In the genomic region with DNA sequence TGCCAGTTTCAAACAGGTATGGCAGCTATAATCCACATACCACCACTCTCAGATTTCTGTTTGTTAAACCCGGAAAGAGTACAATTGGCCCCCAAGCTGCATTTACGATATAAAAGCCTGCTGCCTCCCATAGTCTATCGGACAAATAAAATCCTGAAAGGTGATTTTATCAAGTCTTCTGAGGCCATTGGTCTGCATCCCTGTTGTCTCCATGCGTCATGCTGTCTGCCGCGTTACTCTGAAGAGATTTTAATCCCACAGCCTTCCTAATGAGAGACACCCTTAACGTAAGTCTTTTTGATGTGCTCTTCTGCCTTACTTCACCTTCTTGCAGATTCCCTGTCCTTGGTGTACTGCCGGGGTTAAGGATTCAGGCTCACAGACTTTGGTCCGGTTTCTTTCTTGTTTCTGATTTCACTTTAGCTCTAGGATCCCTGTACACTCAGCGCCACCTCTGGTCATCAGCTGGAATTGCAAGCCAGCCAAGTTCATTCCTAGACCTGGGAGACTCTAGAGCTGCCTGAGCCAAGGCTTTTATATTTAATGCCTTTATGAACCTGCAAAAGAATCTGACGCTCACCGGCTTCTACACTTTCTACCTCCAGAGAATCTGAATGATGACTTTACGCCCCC, we compare ENCODE assay signal across 9 mouse cellular contexts.
DNase-seq lines count a peak whose midpoint lies in the region; ATAC-seq and TF ChIP-seq lines count a peak whose summit lies in the region.
"Had no signal": no experiment of that assay in that cellular context is flagged by ENCODE, and none has a peak within 500 bp of the region (broad histone marks: within the 10 kb centered on the region; RNA-seq: fewer than 3 reads in every experiment).

No protein-coding gene starts in this region.

- no peak for TF ChIP-seq POLR2A in MEL (IDR thresholded peaks at IDR 0.05; ENCODE audit: control insufficient read depth in 1 of 2, insufficient read depth in 1 of 2, low read depth in 1 of 2, low read length in 2 of 2, poor library complexity in 1 of 2)
- no peak for TF ChIP-seq POLR2A in bone marrow, adult 2 months (IDR thresholded peaks at IDR 0.05; ENCODE audit: borderline replicate concordance, control insufficient read depth, low read depth, low read length)

- 51% methylated on average over 13 of the region's 13 CpGs for WGBS in bone marrow, adult 2 months
- 45% methylated on average over 13 of the region's 13 CpGs for WGBS in embryonic facial prominence, embryonic 15.5 days
- 50% methylated on average over 13 of the region's 13 CpGs for WGBS in heart, embryonic 15.5 days
- WGBS in lung, postnatal 0 days, result 54% methylated on average over 13 of the region's 13 CpGs

- no peaks in the 10 kb centered on the region for H3K9me3 ChIP-seq in MEL (replicated peaks; ENCODE audit: insufficient read depth, low read length)
- no peaks in the 10 kb centered on the region for H3K9me3 ChIP-seq in embryonic facial prominence, embryonic 15.5 days (replicated peaks)
- H3K9me3 ChIP-seq in heart, embryonic 15.5 days (replicated peaks), result no peaks in the 10 kb centered on the region
- H3K9me3 ChIP-seq in lung, postnatal 0 days (ENCODE audit: low read length), result no peaks in the 10 kb centered on the region
- H3K9me3 ChIP-seq: stomach, embryonic 15.5 days had no signal

- no peaks in the 10 kb centered on the region for H3K4me1 ChIP-seq in MEL (ENCODE audit: control insufficient read depth in 1 of 2, insufficient read depth in 2 of 2, low read length in 2 of 2)
- H3K4me1 ChIP-seq in bone marrow, adult 2 months (ENCODE audit: control insufficient read depth, insufficient read depth, low read length), result no peaks in the 10 kb centered on the region
- H3K4me1 ChIP-seq in embryonic facial prominence, embryonic 15.5 days, result no peaks in the 10 kb centered on the region
- H3K4me1 ChIP-seq in heart, embryonic 15.5 days (replicated peaks), result no peaks in the 10 kb centered on the region
- no peaks in the 10 kb centered on the region for H3K4me1 ChIP-seq in lung, postnatal 0 days (ENCODE audit: insufficient read depth, low read depth, low read length)
- H3K4me1 ChIP-seq: stomach, embryonic 15.5 days had no signal

- no peak overlapping the region for H3K4me3 ChIP-seq in MEL (ENCODE audit: control insufficient read depth in 1 of 2, insufficient read depth in 1 of 2, low read depth in 2 of 2, low read length in 2 of 2)
- no peak overlapping the region for H3K4me3 ChIP-seq in bone marrow, adult 2 months (replicated peaks; ENCODE audit: control insufficient read depth, low read depth, low read length)
- peak overlapping the region; percentile 11; the same call in 1 of the 2 replicates for H3K4me3 ChIP-seq in embryonic facial prominence, embryonic 15.5 days (replicated peaks)
- no peak overlapping the region; the same call in 1 of the 2 replicates for H3K4me3 ChIP-seq in heart, embryonic 15.5 days
- H3K4me3 ChIP-seq in lung, postnatal 0 days (ENCODE audit: low read depth, low read length), result no peak overlapping the region
- H3K4me3 ChIP-seq: stomach, embryonic 15.5 days had no signal

- TF ChIP-seq EP300 in MEL (IDR thresholded peaks at IDR 0.05; ENCODE audit: low read depth in 1 of 2, low read length in 2 of 2), result no peak
- no peak for TF ChIP-seq EP300 in lung, postnatal 0 days (IDR thresholded peaks at IDR 0.05)

- ATAC-seq in embryonic facial prominence, embryonic 15.5 days (ENCODE audit: insufficient number of reproducible peaks, low FRiP score, low TSS enrichment, low read depth), result no peak
- no peak for ATAC-seq in heart, embryonic 15.5 days (replicated peaks; ENCODE audit: insufficient number of reproducible peaks, insufficient read depth, low FRiP score, low read depth)
- no peak for ATAC-seq in lung, postnatal 0 days

- no peaks in the 10 kb centered on the region for H3K27me3 ChIP-seq in MEL (ENCODE audit: control insufficient read depth in 1 of 2, insufficient read depth in 2 of 2, low read length in 2 of 2)
- H3K27me3 ChIP-seq in embryonic facial prominence, embryonic 15.5 days, result no peaks in the 10 kb centered on the region
- no peaks in the 10 kb centered on the region for H3K27me3 ChIP-seq in heart, embryonic 15.5 days
- no peaks in the 10 kb centered on the region for H3K27me3 ChIP-seq in lung, postnatal 0 days (replicated peaks; ENCODE audit: insufficient read depth, low read length)
- H3K27me3 ChIP-seq: stomach, embryonic 15.5 days had no signal

- TF ChIP-seq CTCF in MEL (IDR thresholded peaks at IDR 0.05 in 2 of 3, conservative IDR thresholded peaks at IDR 0.05 in 1 of 3; ENCODE audit: control insufficient read depth in 1 of 3, insufficient read depth in 1 of 3, low read depth in 2 of 3, low read length in 3 of 3, poor library complexity in 1 of 3, severe bottlenecking in 1 of 3), result peak; percentile 16 to 31 (median 18); a peak in 4 of 6 replicates
- TF ChIP-seq CTCF in bone marrow, adult 2 months (IDR thresholded peaks at IDR 0.05; ENCODE audit: control insufficient read depth, insufficient read depth, low read length), result peak; percentile 43; the same call in 1 of the 2 replicates
- TF ChIP-seq CTCF in lung, postnatal 0 days (IDR thresholded peaks at IDR 0.05), result peak; percentile 79

- no peak overlapping the region for H3K27ac ChIP-seq in MEL (ENCODE audit: control insufficient read depth, low read depth, low read length)
- H3K27ac ChIP-seq in bone marrow, adult 2 months (ENCODE audit: control insufficient read depth, insufficient read depth, low read depth, low read length, poor library complexity), result no peak overlapping the region
- H3K27ac ChIP-seq in embryonic facial prominence, embryonic 15.5 days (replicated peaks), result no peak overlapping the region
- no peak overlapping the region for H3K27ac ChIP-seq in heart, embryonic 15.5 days
- no peak overlapping the region for H3K27ac ChIP-seq in lung, postnatal 0 days (ENCODE audit: low read length)
- H3K27ac ChIP-seq: stomach, embryonic 15.5 days had no signal

- H3K79me2 ChIP-seq in MEL (ENCODE audit: control insufficient read depth, insufficient read depth, low read length, poor library complexity), result no peaks in the 10 kb centered on the region

- no peaks in the 10 kb centered on the region for H3K36me3 ChIP-seq in MEL (ENCODE audit: control insufficient read depth in 1 of 2, insufficient read depth in 2 of 2, low read length in 2 of 2)
- H3K36me3 ChIP-seq in embryonic facial prominence, embryonic 15.5 days, result no peaks in the 10 kb centered on the region
- H3K36me3 ChIP-seq in heart, embryonic 15.5 days, result no peaks in the 10 kb centered on the region
- no peaks in the 10 kb centered on the region for H3K36me3 ChIP-seq in lung, postnatal 0 days (ENCODE audit: insufficient read depth, low read length)
- H3K36me3 ChIP-seq: stomach, embryonic 15.5 days had no signal

- DNase-seq in MEL (ENCODE audit: low read depth, low spot score), result peak; percentile 9
- peak; percentile 35 to 47 for DNase-seq in kidney, postnatal 4 days
- peak; percentile 48 for DNase-seq in lung, postnatal 0 days (ENCODE audit: low spot score)
- peak; percentile 34 for DNase-seq in retina, postnatal 7 days (ENCODE audit: low read depth, low spot score)
- DNase-seq in spleen, postnatal 14 days (ENCODE audit: low spot score in 2 of 2), result no peak

- no peak; the same call in 1 of the 2 replicates for TF ChIP-seq RAD21 in MEL (IDR thresholded peaks at IDR 0.05; ENCODE audit: low read depth, low read length)

- H3K9ac ChIP-seq in MEL (ENCODE audit: control insufficient read depth, low read depth, low read length, poor library complexity, severe bottlenecking), result no peak overlapping the region
- no peak overlapping the region for H3K9ac ChIP-seq in embryonic facial prominence, embryonic 15.5 days
- no peak overlapping the region for H3K9ac ChIP-seq in heart, embryonic 15.5 days
- no peak overlapping the region for H3K9ac ChIP-seq in lung, postnatal 0 days (replicated peaks; ENCODE audit: low read depth)
- H3K9ac ChIP-seq: stomach, embryonic 15.5 days had no signal

- peak overlapping the region; percentile 29; the same call in 1 of the 2 replicates for H3K4me2 ChIP-seq in embryonic facial prominence, embryonic 15.5 days (replicated peaks)
- peak overlapping the region; percentile 33; the same call in 1 of the 2 replicates for H3K4me2 ChIP-seq in heart, embryonic 15.5 days
- H3K4me2 ChIP-seq in lung, postnatal 0 days (replicated peaks; ENCODE audit: low read depth, low read length), result peak overlapping the region; percentile 22; the same call in 1 of the 2 replicates
- H3K4me2 ChIP-seq: stomach, embryonic 15.5 days had no signal

TF ChIP-seq in MEL, 35 proteins besides CTCF, POLR2A, EP300 and RAD21:
- TF ChIP-seq SMC3 (IDR thresholded peaks at IDR 0.05; ENCODE audit: low read depth, low read length) (no peak), ZNF384 (IDR thresholded peaks at IDR 0.05; ENCODE audit: low read depth, low read length) (no peak), E2F4 (IDR thresholded peaks at IDR 0.05; ENCODE audit: borderline replicate concordance, low read depth, low read length) (no peak), KAT2A (conservative IDR thresholded peaks at IDR 0.05; ENCODE audit: low read depth, low read length) (no peak), BHLHE40 (IDR thresholded peaks at IDR 0.05; ENCODE audit: borderline replicate concordance, low read depth, low read length) (no peak), MYB (IDR thresholded peaks at IDR 0.05; ENCODE audit: low read depth, low read length) (no peak), POLR2AphosphoS5 (IDR thresholded peaks at IDR 0.05; ENCODE audit: borderline replicate concordance, low read depth, low read length) (no peak), RCOR1 (IDR thresholded peaks at IDR 0.05; ENCODE audit: low read depth, low read length) (no peak), UBTF (IDR thresholded peaks at IDR 0.05; ENCODE audit: borderline replicate concordance, insufficient read depth, low read depth, low read length) (no peak), MAFK (IDR thresholded peaks at IDR 0.05; ENCODE audit: borderline replicate concordance, low read depth, low read length) (no peak), NRF1 (IDR thresholded peaks at IDR 0.05; ENCODE audit: insufficient read depth, low read depth, low read length, poor library complexity, severe bottlenecking) (no peak)

Comparison
In these comparisons a context has a peak if more than half of its experiments do, and no peak if none do; other contexts are left out.
1. DNase-seq: peak in MEL (single experiment), kidney, postnatal 4 days (2 of 2), lung, postnatal 0 days (single experiment) and retina, postnatal 7 days (single experiment); none in spleen, postnatal 14 days (0 of 2).
2. CTCF ChIP-seq: peak in every context shown above with its lines; median percentile 79 in lung, postnatal 0 days; 43 in bone marrow, adult 2 months; 18 in MEL.
3. Peak in every context shown above with its lines, with median percentiles within 50 percentile points of each other: H3K4me2 ChIP-seq.